Mouse (Mus musculus) heart, postnatal 25 days (tissue): ENCODE data around the gene Gin1. TPM values are rescaled to one million over a fixed set of nuclear protein-coding genes. Genes with fewer than 3 reads are reported as not detected.

Source experiments
- DNase-seq: peaks from one replicate; pipeline ENCODE4 v3.0.0; 2022; ENCODE audit warnings: low spot score
- intact Hi-C: fragments of 180-260 bp; cut with DNase I; formaldehyde crosslinking; loops from one replicate; pipeline ENCODE4 v1.15.1; 2025
- total RNA-seq, 2 experiments: library from RNA; stranded (reverse); gene quantifications; 2 replicates each; pipeline ENCODE4 v1.2.3; 2021

Gene Gin1
- total RNA-seq, 2 experiments from 2014 or later, result 8.3 to 8.4 TPM

DNA sequence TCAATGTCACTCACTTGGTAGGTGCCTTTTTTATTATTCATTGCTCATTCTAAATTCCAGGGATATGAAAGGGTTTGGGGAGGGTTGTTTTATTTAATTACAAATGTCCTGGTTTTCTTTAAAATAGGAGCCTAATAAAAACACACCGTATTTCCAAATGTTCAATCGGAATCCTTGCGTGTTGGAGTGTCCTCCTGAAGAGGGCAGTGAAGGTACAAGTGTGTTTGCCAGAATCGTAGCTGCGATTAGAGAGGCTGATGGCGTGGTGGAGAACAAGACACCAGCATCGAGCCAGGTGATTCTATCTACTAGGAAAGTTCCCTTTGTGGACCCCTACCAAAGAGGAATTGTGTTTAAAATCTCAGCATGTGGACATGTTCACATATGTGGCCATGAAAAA is 15.0 kb downstream of the Gin1 start:
- DNase-seq, result no peak
- intact Hi-C loops, result no loop called here

DNA sequence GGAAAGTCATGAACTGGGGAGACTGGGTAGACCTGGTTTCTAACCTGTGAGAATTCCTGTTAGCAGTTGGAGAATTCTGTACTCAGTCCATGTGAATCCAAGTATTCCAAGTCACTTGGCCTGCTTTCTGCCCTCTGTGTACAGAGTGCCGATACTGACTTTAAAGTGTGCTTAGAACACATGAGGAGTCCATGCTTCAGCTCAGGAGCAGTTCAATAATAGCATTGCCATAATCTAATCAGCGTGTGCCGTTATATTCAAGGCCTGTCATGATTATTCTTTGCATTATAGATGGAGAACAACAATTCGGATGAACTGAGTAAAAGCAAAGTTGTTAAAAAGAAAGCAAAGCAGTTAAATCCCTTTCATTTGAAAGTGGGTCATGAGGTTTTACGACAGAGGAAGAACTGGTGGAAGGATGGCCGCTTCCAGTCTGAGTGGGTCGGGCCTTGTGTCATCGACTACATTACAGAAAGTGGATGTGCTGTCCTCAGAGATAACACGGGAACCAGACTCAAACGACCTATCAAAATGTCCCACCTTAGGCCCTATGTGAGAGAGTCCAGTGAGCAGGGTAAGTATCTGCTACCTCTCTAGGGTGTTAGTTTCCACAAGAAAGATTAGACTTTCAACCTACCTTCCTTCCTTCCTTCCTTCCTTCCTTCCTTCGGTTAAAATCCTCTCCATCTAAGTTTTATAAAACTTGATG is 15.9 kb downstream of the Gin1 start:
- DNase-seq, result no peak
- intact Hi-C loops, result no loop called here

DNA sequence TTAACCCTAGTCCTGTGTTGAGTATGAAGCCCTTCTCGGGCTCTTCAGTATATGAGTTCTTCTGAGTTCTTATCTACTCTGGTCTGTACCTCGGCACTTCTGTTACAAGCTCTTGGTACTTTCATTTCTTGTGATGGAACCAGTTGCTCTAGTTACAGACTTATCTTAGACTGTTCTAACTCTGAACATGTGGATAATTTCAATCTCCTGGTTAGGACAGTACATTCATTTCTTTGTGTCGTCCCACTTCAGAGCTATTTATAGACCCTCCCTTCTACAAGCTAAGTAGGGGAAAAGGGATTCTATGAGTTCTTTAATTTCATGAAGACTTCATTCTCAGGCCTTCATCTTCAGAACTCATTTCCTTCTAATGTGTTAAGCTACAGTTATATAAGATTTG is 17.7 kb downstream of the Gin1 start:
- DNase-seq, result no peak
- intact Hi-C loops, result no loop called here

DNA sequence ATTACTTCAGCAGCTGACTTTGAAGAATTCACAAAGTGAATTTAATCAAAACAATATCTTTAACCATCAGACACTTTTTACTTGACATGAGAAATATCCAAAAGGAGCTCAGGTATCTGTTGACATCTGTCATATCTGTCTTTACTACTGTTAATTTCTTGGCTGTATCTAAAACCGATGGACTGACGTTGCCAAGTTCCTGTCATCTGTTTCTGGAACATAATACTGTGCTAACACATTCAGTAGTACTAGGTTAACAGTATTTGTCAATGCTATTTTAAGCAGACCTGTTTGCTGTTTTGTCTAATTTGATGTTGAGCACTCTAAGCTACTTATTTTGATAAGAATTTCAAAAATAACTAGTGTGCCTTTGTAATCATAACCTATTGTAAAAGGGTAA is 18.5 kb downstream of the Gin1 start:
- intact Hi-C loops, result no loop called here
- DNase-seq, result no peak

DNA sequence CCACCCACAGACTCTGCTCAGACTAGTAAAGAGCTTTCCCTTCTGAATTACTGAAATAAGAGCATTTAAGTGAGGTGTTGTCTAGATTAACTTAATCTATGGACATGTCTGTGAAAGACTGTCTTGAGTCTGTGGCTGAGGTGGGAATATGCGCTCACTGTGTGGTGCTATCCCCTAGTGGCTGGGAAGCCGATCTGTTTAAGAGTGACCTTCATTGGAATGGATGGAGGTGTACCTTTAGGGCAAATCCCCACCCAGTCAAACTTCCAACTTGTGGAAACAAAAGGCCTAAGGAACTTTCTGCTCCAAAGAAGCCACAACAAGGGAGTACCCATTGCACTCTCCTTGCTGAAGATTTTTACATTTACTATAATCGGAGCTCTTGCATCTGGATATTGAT is 24.1 kb downstream of the Gin1 start:
- DNase-seq, result no peak
- intact Hi-C loops, result no loop called here

DNA sequence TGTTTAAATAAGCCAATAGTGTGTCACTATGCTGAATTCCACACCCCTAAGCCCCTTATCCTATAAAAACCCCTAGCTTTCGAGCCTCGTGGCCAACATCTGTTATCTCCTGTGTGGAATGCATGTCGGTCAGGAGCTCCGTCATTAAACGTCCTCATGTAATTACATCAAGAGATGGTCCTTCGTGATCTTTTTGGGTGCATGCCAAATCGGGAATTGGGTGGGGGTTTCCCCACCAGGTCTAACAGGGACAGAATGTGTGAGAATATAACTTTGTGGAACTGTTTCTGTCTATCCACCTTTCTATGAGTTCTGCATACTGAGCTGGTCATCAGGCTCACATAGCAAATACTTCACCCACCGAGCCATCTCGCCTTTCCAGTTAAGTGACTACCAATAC is 26.0 kb downstream of the Gin1 start:
- DNase-seq, result no peak
- intact Hi-C loops, result no loop called here

DNA sequence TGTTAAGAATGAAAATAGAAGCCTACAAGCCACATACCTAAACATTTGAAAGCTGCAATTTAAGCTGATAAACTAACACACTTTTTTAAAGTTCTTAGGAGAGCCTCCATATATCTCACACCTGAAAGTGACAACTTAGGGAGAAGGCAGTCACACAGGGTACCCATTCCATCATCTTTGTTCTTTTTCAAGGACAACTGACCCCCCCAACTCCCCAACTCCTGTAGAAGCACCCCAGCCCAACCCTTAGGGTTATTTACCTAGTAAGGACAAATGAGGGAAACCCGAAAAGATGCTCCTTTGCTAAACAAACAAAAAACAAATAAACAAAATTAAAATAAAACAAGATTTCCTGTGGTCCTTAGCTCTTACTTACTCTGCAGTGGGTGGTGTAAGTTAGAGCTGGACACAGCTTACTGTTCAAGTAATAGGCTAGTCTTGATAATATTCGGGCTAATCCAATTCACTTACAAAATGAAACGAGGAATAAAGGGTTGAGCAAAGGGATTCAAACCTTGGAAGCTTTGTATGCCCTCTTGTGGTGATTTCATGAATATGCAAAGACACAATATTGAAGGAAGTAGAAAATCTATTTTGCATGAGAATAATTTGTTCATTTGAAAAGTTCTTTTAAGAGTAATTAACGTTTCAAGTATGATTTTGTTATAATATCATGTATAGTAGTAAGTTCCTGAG is 32.4 kb downstream of the Gin1 start:
- DNase-seq, result no peak
- intact Hi-C loops, result no loop called here

DNA sequence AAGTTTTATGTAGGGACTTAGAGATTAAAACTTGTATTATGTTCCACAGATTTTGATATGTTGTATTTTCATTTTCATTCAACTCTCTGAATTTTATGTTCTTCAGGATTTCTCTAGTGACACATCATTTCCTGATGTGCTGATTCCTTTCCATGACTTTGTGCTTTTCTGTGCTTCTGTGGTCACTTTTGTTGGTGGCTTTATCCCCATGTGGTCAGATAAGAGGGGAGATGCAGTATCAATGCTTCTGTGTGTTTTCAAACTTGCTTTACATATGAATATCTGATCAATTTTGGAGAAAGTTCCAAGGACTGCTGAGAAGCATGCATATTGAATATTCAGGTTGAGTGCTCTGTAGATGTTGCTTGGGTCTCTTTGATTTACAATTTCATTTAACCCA is 34.5 kb downstream of the Gin1 start:
- DNase-seq, result no peak
- intact Hi-C loops, result no loop called here

DNA sequence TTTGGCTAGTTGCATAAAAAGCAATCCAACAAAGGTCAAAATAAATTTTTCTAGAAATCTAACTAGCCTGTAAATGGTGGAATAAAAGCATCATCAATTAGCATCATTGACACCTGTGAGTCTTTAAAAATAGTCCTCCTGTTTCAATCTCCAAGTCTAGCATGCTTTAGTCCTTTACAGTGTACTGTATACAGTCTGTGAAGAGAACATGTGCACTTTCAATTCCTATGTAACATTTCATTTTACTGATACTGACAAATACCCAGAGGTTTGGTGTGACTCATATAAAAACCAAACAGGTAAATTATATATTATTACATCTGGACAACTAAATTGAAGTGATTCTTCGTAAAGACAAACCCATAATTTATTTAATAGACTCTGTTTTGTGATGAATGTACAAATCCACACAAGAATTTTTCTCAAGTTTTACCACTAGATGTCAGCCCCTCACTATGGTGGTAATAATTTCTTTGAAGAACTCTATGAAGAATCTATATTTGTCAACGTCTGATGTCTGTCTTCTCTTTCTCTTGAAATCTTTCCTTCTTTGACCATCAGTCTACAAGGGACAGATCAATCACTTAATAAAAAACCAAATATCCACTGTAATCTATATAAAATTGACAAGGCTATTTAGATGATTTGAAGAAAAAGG is 39.4 kb downstream of the Gin1 start:
- DNase-seq, result no peak

DNA sequence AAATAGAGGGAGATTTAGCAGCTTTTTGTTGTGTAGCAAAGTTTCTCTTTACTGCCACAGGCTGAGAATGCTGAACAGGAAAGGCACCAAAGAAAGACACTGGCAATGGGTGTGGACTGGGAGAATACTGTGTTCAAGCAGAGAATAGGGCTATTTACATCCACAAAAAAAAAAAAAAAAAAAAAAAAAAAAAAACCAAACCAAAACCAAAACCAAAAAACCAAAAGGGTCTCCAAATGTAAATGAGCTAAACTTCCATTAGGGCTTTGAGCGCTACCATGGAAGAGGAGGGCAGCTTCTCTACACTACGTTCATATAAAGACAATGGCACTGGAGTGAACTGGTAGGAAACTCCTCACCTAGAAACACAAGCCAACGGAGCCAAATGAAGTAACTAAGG is 51.3 kb downstream of the Gin1 start:
- intact Hi-C loops, result no loop called here
- DNase-seq, result no peak

More for the DNA sequence above, 39.4 kb downstream of the Gin1 start:
- intact Hi-C loops, result loop anchor here (2.0 to 5.0 kb wide), 3 partner anchors 369 to 713 kb away; no protein-coding TSS in a partner anchor

DNA sequence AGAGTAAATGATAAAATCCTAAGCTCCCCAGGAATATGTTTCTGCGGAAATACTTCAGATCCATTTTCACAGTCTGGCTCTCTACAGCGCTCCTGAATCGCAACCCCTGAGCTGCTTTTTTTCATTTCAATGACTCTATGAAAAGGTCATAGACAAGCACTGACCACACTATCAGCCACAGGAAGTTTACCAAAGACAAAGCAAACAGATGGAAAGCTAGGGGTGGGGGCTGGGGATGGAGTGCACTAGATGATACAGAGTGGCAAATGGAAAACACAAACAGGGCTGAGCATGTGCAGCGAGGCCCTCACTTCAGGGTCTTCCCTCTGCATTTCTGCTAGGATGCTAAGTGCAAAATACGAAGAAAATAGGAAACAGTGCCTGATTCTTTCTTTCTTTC is 52.2 kb downstream of the Gin1 start:
- DNase-seq, result no peak
- intact Hi-C loops, result no loop called here

DNA sequence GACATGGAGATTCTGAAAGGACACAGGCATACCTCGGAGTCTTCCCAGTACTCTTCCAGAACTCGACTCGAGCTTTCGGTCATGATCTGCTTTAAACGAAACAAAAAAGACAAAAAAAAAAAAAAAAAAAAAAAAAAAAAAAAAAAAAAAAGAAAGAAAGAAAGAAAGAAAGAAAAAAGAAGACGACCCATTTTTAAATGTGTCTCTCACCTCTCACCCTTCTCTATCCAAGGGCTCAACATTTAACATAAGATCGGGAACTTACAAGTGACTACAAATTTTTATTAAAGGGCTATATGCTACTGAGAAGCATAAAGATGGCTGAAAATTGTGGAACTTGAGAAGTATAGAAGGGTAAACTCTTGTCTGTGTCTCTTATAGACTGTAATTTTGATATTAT is 52.9 kb downstream of the Gin1 start:
- intact Hi-C loops, result no loop called here
- DNase-seq, result no peak

DNA sequence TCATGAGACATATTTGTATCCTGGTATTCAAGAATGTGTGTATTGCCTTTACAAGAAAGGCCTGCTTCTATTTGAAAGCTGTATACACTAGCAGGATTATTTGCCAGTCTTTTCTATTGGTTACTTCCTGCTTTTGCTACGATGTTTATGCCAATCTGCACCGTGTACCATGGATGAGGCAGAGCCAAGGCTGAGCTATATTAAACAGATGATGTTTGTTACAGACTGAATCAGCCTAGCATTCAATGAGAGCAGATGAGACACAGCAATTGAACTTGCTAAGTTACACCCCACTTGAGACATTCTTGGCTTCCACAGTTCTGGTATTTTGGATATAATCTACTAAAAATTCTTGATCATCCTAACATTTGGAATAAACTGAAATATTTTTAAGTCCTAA is 57.6 kb downstream of the Gin1 start:
- intact Hi-C loops, result no loop called here

DNA sequence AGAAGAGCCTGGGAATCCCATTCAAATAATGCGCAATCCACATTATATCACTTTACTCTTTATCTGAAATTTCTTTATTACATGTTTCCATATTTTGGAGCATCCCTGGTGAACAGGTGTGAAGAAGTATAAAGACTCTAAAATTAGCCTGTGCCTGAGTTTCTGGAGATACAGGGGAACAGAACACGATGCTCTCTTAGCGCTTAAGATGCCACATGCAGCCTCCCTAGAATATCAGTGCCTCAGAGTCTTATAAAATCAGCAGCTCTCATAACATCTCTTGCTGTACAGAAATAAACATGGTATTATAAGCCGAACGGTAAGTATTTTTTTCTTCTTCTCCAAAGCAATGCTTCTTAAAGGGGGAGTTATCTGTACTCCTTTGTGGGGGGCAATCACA is 58.1 kb downstream of the Gin1 start:
- intact Hi-C loops, result no loop called here
- no peak for DNase-seq

More for the DNA sequence above, 57.6 kb downstream of the Gin1 start:
- no peak for DNase-seq

DNA sequence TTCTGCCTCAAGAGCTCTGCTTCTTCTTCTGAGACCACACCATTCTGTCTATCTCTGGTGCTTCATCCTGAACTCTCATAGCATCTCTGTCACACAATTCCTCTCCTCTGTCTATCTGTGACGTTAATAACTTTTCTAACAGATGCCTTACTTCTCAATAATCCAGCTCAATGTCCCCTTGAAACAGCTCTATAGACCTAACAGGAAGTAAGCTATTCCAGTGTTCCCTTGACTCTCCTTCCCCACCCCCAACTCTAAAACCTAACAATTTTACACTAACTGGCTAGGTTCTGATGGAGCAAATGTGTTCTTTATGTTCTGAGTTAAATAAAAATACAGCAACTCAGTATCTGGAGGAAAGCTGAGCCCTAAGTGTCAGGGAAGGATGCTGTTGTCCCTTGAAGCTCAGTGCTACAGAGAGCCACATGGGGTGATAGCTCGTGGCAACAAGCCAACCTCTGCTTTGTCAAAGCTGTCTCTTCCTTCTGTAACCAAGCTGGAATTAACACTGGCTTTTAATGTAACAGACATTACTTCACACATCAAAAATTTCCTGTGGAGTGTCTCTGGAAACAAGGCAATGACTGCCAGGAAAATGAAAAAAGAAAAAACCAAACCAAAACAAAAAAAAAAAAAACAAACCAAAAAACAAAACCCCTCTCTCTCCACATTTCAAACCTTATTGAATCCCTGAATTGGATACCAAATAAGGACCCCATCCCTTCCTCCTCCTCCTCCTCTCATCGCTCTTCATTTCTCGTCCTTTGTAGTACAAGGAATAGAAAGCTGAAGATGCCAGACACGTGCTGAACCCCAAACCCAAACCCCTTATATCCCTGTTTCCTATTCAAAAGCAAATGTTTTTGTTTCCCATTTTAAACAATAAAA is 63.7 kb downstream of the Gin1 start:
- DNase-seq, result peak; percentile 46
- intact Hi-C loops, result no loop called here

DNA sequence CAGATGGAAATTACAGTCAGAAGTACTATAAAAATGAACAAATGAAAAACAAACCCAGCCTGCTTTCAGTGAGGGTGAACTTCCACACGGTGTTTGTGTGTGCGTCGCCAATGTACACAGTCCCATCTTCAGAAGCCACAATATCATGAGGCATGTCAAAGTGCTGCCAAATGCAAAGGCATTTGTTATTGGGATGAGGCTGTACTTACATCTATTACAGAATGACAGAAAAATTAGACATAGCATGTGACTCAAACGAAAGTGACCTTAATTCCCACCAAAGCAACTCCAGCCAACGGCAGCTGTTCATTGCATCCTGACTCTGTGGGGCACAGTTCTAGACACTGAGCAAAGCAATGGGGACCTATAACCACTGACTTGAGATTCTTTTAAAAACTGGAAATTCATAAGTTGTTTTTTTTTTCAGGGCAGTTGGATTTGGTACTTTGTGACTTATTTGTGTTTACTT is 64.4 kb downstream of the Gin1 start:
- intact Hi-C loops, result no loop called here
- DNase-seq, result no peak
